Mouse (Mus musculus) fat pad, adult 2 months (tissue): ENCODE data around the gene Vegfa.

ENCODE experiments used
- DNase-seq: peaks from one replicate; pipeline ENCODE4 v3.0.0-alpha.2; 2011; ENCODE audit warnings: low read depth, low spot score; ENCODE audit errors: extremely low read depth

Gene Vegfa

DNA sequence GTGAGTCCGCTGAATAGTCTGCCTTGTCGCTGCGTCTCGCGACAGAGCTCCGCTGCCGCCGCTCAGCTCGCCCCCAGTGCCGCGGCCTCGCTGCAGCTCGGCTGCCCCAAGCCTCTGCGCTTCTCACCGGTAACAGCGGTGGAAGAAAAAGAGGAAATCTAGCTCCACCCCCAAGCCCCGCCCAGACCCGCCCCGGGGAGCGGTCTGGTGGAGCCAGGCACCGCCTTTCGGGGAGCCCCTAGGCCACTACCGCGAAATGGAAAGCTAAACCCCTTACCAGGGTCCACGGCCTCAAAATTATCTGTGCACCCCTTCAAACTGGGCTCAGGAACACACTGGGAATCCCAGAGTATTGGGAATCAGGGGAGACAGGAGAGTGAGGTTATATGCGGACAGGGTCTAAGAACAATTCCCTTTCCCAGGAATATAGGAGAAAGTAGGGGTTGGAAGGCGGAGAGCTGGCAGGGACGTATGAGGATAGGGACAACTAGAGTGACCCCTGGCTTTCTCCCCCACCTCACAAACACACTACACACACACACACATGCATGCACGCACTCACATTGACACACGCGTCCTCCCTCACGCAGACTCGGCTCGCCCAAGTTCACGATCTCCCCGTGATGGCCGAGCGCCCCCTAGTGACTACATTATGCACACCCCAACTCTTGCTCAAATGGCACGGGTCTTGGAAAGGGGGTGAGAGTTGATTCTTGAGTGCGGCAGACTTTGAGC, at the start of gene Vegfa:
Vegfa (minus strand) TSS at position 113 of the 735 bp plus-strand sequence.
- DNase-seq = no peak

DNA sequence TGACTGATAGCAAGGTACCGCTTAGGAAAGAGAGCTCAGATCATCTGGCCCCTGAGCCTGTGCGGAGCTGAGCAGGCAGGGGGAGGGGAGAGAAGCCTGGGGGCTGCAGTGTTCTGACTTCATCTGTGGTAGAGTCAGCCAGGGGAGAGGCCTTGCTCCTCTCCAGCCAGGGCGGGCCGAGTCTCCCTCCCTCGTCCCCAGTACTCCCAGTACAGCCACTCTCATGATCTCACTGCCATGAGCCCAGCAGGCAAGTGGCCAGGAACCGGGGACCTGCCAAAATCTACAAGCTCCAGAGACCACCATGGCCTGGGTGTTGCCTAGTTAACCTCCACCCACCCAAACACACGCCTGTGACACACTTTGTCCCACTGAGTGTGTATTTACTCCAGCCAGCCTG, 49.5 kb upstream of the Vegfa start:
- no peak for DNase-seq

DNA sequence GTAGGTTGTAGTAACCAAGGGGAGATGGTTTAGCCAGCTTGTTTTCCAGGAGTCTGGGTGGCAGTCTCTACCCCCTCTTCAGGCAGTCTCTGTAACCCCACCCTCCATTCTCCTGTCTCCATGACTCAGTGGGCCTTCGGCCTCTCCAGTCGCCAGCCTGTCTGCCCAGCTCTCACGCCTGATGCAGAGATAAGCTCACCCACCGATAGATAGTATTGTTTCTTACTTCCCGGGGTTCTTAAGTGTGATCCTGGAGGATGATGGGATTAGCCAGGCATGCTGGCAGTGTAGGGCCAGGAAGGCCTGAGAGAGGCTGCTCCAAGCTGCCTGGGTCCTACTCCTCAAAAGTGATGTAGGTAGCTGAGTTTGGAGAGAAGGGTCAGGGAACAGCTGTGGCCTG, 48.9 kb upstream of the Vegfa start:
- no peak for DNase-seq

DNA sequence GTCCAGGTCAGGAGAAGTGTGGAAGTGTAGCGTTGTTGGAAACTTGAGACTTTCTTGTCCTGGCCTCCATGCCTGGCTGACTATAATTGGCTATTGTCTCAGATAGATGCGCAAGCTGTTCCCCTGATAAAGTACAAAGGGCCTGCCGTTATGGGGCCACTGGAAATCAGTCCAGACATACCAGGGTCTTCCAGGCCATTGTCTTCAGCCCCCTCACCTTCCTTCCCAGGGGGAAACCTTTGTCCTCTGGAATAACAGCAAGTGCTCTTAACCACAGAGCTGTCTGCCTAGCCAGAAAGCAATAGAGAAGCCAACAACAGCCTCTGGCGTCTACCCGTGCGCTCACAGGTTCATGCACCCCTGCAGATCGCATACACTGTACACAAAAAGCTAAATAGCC, 48.2 kb upstream of the Vegfa start:
- DNase-seq = no peak

DNA sequence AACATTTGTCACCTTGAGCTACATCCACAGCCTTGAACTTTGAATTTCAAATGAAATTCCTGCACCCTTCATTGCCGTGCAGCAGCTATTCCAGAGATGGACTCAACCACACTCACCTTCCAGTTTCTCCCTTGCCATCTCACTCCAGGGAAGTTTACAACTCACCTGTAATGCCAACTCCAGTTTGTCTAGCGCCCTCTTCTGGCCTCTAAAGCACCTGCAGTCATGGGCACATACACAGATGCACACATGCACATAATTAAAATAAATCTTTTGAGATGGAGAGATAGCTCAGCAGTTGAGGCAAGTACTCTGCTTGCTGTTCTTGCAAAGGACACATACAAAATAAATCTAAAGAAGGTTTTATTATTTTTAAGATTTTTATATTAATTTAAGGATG, 46.9 kb upstream of the Vegfa start:
- DNase-seq = no peak

DNA sequence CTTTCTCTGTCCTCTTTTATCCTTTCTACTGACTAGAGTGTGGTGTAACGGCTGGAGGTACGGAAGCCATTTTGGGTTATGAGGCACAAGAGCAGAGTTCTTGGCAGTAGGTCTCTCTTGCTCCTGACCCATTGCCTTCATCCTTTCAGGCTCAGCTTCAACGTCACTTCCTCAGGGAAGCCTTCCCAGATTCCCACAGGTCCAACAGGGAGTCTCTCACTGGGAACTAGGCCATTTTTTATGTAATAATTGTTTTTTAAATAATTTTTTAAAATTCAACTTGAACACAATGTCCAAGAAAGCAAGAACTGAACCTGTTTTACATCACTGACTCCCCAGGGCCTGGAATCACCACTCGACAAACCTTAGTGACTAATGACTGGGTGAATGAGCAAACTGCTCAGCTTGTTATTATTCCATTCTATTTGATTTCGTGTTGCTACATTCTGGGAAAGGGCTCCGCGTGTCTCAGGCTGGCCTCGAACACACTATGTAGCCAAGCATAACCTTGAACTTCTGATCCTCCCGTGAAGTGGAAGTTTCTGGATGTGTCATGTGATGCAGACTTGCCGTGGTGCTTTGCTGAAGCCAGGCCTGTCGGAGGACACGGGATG, 45.9 kb upstream of the Vegfa start:
- no peak for DNase-seq

DNA sequence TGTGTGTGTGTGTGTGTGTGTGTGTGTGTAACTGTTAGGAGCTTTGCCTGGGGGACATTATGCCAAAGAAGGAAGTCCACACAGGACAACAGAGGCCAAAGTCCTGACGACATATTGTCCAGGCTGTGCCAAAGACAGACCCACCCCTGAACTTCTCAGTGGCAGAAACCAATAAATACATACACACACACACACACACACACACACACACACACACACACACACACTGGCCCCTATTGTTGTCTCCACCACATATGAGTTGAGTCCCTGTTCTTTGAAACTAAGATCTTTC, 44.0 kb upstream of the Vegfa start:
- DNase-seq = no peak

DNA sequence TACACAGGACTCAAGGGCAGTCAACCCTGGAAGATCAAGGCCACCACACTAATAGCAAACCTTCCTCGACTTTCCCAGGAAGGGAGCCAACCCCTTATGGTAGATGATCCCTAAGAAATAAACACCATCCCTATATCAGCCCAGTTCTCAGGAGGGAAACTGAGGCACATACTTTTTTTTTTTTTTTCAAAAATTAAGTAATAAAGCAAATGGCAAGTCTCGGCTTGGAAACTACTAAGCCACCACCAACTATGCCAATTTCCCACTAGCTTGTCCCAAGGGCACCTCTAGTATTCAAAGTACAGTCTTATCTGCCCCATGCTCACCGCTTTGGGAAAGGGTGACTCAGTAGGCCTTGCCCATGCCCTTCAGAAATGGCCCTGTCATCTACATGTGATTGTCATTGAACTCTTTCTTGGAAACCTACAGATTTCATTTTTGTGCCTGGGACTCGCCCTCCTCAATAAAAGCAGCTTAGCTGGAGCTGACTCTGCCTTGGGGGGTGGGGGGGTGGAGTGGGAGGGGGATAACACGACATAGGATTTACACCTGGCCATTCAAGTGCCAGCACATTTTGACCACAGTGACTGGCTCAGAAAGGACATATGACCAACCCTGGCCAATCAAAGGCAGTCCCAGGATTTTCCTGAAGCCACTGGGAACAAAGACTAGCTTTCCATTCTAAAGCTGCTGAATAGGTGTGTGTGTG, 43.5 kb upstream of the Vegfa start:
- DNase-seq = no peak

DNA sequence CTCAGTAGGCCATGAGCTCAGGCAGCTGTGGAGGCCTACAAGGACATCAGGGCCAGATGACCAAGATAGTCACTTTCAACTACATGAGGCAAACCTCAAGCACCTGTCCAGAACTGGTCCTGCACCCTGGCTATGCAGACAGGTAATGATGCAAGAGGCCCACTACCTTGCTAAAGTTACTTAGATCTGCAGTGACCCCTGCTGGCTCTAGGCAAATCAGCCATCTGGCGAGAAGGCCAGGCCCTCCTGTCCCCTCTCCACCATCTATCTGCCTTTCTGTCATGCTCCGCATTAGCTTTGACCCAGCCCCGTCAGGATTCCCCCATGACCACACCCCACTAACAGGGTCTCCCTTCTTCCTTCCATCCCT, 42.9 kb upstream of the Vegfa start:
- DNase-seq = no peak

DNA sequence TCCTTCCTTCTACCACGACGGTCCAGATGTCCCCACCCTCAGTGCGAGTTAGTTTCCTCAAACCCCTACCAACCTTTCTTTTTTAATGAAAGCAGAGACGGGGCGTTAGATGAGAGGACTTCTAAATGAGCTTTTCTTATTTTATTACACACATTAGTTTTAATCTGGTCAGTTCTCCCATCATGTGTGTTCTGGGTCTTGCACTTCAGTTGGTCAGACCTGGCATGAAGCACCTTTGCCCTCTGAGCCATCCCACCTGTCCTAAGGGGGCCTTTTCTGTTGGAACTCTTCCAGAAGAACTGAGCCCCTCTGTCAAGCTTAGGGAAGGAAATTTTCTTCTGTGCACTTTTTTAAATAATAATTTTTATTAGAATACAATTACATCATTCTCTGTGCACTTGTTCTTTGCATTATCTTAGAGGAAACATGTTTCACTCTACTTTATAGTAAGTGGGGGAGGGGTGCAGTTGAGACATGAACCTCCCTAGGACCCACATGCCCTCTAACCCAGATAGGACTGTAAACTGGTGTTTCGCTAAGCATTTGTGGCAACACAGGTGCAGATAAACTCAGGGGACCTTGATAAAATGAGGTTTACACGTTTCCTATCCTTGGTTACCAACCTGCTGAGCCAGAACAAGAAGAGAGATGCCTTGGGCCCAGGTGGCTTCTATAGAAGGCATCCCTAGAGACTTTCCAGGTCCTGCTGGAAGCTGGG, 42.4 kb upstream of the Vegfa start:
- no peak for DNase-seq

DNA sequence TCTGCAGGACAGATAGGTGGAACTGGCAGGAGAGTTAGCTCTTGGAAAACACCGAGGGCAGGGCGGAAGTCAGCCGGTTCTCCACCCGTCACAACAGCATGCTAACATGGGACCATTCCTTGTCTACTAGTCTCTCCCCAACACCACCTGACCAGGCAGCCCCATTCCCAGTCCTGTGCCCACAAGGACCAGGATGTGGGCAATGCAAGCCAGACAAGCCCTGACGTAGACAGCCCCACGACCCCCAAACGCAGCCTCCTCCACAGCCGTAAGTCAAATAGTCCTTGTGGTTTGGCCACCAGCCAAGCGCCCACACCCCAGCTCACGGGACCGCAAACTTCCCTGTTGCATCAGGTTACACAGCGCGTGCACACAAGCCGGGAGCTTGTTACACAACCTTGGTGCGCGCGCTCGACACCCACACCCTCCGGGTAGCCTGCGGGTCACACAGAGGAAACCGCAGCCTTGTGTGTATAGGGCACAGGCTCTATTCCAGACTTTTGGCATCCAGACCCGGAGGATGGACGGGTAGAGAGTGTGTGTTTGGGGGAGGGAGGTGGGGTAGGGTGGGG, 41.6 kb upstream of the Vegfa start:
- DNase-seq = no peak

DNA sequence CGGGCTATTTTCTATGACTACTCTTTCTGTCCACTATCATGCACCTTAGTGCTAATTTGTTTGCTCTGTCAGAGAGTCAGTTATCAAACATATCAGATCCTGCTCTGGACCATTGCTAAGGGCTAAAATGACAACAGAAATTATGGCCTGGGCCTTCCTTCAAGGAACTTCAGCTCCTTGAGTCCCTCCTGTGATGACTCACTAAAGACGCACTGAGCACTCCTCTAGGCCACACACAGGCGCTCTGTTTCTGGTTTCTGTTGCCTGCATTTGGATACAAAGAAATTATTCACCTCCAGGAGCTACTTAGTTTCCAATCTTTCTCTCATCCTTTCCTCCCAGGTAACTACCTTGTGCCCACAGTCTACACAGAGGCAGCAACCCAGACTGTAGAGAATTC, 39.4 kb upstream of the Vegfa start:
- no peak for DNase-seq

DNA sequence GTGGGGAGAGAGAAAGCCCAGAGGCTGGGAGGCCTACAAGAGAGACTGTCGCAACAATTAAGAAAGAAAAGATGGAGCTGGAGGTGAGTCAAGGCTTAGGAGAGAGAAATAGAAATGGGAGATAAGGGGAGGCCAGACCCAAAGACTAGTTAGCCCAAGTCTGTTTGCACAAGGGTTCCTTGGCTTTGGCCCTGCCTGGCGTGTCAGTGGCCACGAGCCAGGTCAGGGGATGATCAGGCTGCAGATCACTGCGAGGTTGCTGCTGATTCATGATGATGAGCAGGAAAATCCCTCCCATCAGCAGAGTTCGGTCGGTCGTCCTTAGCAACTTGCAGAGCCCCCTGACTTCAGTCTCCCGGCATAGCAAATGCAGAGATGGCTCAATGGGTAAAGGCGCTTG, 37.9 kb upstream of the Vegfa start:
- DNase-seq = no peak

DNA sequence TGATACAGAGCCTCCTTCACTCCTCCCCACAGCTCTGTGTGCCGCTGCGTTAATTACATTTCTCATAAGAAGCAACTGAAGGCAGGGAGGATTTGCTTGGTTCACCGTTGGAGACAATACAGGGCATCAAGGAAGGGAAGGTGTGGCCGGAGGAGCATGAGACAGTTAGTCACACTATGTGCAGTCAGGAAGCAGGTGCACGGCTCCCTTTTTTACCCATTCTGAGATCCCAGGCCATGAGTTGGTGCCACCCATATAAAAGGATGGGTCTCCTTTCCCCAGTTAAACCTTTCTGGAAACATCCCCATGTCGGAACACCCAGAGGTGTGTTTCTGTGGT, 31.8 kb upstream of the Vegfa start:
- no peak for DNase-seq

DNA sequence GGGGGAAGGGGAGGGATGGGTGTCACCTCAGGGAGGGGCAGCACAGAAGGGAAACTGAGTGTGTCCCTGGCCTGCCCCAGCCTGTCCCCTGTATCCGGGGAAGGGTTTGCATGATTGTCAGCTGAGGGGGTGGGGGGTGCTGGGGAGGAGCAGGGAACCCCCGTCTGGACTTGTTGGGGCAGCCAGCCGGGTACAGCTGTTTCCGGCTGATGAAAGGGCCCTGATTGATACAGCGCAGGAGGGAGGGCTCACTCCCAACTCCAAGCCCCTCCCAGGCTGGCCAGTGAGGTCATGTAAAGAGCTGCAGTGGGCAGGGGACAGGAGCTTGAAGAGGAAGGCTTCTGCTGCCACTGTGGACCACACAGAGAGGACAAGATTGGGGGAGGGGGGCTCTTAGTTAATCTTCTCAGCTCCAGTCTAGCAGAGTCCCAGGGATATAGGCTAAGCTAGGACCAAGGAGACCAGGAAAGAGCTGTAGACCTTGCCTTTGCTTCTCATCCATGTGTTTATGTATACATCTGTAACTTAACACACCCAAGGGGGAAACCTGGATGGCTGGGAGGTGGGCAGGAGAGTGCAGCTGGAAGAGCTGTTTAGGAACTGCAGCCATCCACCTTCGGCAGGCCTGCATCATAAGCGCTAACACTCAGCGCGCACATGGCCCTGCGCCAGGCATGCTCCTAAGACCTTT, 31.3 kb upstream of the Vegfa start:
- DNase-seq = no peak

DNA sequence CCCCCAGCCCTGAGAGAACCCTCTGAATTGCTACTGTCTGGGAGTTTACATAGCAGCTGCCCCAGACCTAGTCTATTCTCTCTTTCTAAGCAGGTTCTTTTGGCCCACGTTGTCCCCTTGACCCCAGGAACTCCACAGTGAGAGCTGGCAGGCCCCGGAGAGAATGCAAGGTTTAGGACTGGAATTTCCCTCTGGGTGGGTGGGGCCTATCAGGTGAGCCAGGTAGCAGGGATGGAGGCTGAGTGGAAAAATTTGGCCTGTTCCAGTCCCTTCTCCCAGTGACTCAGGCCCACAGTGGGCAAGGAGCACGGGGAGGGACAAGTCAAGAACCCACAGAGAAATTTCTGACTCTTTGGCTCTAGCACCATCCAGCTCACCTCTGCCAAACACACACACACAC, 28.1 kb upstream of the Vegfa start:
- no peak for DNase-seq

DNA sequence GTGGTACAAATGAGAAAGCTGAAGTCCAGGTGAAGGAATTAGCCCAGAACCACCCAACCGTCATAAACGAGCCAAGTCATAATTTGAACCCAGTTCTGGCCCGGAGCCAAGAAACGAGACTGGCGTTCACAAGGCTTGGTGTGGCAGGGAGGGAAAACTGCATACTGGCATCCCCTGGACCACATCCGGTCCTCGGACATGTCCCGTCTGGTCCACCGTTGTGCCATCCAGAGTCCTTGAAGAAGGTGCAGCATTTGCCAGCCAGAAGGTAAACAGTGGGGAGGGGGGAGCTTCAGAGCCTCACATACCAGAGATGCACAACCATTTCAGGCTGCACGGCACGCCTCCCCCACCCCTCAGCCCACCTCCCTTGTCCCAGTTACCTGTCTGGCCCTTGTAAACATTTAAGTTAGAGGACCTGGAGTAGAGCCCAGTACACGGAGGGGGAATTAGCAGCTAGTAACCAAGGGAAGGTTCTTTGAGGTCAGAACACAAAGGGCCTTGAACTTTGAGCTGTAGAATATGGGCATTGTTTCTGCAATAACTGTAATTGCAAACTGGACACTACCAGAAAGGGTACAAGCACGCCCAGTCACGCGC, 27.2 kb upstream of the Vegfa start:
- no peak for DNase-seq

DNA sequence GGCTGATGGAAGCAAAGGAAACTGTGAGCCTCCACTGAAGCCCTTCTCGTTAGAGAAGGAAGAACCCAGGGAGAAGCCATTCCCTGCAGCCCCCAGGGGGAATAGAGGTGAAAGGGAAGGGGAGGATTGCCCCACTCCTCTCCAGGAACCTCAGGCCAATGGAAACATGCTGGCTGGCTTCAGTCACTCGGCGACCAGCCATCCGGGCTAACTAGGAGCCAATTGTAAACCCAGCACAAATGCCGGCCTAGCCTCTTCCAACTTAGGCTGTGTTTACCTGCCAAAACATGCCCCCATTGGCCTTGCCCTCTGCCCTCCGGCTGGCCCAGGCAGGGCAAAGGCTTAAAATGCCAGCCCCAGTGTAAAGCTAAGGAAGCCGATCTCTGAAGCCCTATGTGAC, 24.1 kb upstream of the Vegfa start:
- no peak for DNase-seq

DNA sequence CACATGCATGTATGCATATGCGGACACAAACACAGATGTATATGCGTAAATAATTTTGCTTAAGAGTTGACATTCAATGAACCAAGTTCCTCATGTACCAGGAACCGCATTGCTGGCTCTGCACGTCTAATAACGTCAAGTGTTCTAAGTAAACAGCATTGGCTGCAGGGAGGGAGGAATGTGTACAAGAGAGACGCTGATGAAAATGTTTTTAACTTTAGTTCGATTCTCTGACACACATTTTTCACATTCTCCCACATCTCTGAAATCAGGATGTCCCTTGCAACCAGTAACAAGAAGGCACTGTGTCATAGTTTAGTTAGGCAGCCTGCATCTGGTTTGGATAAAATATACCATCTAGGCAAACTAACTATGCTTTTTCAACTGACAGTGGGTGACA, 23.6 kb upstream of the Vegfa start:
- no peak for DNase-seq

DNA sequence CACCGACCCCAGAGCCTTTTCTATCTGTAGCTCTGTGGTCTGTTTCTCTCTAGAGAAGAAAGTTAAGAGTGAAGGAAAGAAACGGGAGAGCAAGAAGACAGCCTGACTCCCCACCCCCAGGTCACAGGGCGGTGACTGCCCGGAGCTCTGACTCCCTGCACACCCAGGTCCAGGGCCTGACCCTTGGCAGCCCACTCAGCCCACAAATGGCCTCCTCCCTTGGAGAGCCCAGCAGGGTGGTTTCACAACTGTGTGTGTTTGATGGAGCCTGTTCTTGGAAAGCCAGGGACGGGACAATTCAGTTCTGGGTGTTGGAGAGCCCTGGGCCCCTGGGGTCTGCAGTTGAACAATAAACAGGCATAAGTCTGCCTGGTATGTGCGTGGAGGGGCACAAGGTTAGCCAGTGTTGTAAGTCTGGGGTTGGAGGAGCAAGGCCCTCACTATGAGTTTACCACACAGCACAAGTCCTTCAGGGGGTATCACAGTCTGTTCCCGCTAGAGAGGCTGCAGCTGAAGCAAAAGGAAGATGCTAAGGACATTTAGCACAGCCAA, 21.2 kb upstream of the Vegfa start:
- DNase-seq = no peak

DNA sequence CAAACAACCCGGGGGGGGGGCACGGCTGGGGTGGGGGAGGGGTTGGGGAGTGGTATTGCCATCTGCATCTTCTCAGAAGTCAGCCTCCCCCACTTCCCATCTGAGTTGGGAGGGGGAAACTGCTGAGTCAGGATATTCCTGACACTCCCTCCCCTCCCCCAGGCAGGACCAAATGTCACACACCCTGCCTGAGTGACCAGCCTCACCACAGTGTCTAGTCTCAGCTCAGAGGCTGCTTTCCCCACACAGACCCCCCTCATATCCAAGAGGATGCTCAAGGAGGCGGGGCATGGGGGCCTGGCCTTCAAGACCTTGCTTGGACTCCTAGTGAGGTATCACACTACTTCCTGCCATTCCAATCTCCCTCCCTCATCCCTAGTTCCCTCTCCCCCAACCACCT, 20.0 kb upstream of the Vegfa start:
- DNase-seq = no peak
